Mouse (Mus musculus) cortical plate, adult 2 months (tissue): ENCODE measurements around the gene Ccna2. TPM values are rescaled to one million over a fixed set of nuclear protein-coding genes. Genes with fewer than 3 reads are reported as not detected.

Experiments
- H3K27ac ChIP-seq: fragments of 200-500 bp; 2 replicates; pipeline ENCODE4 v1.5.1; 2012; ENCODE audit warnings: low read length, control low read depth, inconsistent platforms; ENCODE audit not compliant: insufficient read depth
- H3K4me1 ChIP-seq: fragments of 200-500 bp; 2 replicates; pipeline ENCODE4 v1.6.1; 2011; ENCODE audit warnings: low read length; ENCODE audit not compliant: control insufficient read depth, insufficient read depth
- H3K4me3 ChIP-seq: fragments of 200-500 bp; 2 replicates; pipeline ENCODE4 v1.5.1; 2011; ENCODE audit warnings: mild to moderate bottlenecking, low read length, control low read depth; ENCODE audit not compliant: insufficient read depth
- CTCF ChIP-seq: fragments of 200-500 bp; IDR thresholded peaks from 2 replicates; pipeline ENCODE4 v1.5.1; 2011; ENCODE audit warnings: mild to moderate bottlenecking, control low read depth, low read length; ENCODE audit not compliant: insufficient read depth; ENCODE audit errors: extremely low read depth
- POLR2A ChIP-seq: fragments of 200-500 bp; IDR thresholded peaks from 2 replicates; pipeline ENCODE4 v1.6.1; 2011; ENCODE audit warnings: mild to moderate bottlenecking, low read length, control low read depth; ENCODE audit not compliant: insufficient read depth; ENCODE audit errors: extremely low read depth
- polyA plus RNA-seq: library from polyadenylated mRNA; depleted of rRNA; stranded (reverse); fragments of >200 nt; gene quantifications from 2 replicates; pipeline ENCODE4 v1.2.3, GENCODE M21; 2012; rRNA removed

Ccna2 gene
- polyA plus RNA-seq, 1 experiment: 4.0 TPM

- Histone ChIP-seq H3K4me3 (peak within 1 kb of the TSS; percentile 76), H3K4me1 (peaks cover 5% of the 10 kb centered on the region; the same call in 1 of the 2 replicates), H3K27ac (peak within 1 kb of the TSS; percentile 60)
- TF ChIP-seq POLR2A: peak; percentile 52; the same call in 1 of the 2 replicates
- TF ChIP-seq CTCF: no peak
These were observed 50.6 kb downstream of the Ccna2 start, which contains the start of gene Gm11549 for GRCm38 (mm10) chr3:36521073-36522060. TSS of gene Gm11549 (minus strand) at chr3:36521813.

- Histone ChIP-seq H3K4me1 (peaks cover 2% of the 10 kb centered on the region; the same call in 1 of the 2 replicates), H3K4me3 (no peak overlapping the region), H3K27ac (no peak overlapping the region)
- TF ChIP-seq POLR2A (peak; percentile 49; the same call in 1 of the 2 replicates), CTCF (no peak)
These were observed 55.8 kb downstream of the Ccna2 start for GRCm38 (mm10) chr3:36516196-36516595.

Other genes with a start within 250 kb of the Ccna2 start
- gene Anxa5, start 96.3 kb downstream of the Ccna2 start, polyA plus RNA-seq: 99.2 and 118 TPM in 2 replicates
- 0.15 and 0.23 TPM in 2 replicates for gene 1810062G17Rik, start 96.2 kb downstream of the Ccna2 start, polyA plus RNA-seq
- gene Gm11549, start 50.3 kb downstream of the Ccna2 start, polyA plus RNA-seq: 37.6 and 38.9 TPM in 2 replicates
- 35.0 and 35.8 TPM in 2 replicates for gene Exosc9, start 19.5 kb downstream of the Ccna2 start, polyA plus RNA-seq
- gene Bbs7, start 41.3 kb upstream of the Ccna2 start, polyA plus RNA-seq: 16.4 and 16.8 TPM in 2 replicates
- gene Trpc3, start 118.0 kb upstream of the Ccna2 start, polyA plus RNA-seq: 15.9 and 17.2 TPM in 2 replicates